Comparison of ENCODE assay signal across 8 mouse cellular contexts in genomic region chr6:94596761-94597485, GRCm38 (mm10).
DNase-seq lines count a peak whose midpoint lies in the region.

No protein-coding gene starts in this region.

- intact Hi-C loops in heart, postnatal 14 days (cut with DNase I), result no loop called here

- peak; percentile 67 for DNase-seq in adrenal gland, postnatal 14 days
- DNase-seq in adrenal gland, adult 8-10 months, result no peak
- DNase-seq in kidney, postnatal 4 days, result peak; percentile 56 to 63
- DNase-seq in kidney, postnatal 14 days, result no peak
- peak; percentile 37 for DNase-seq in ES-CJ7 (ENCODE audit: low read depth, low spot score)
- DNase-seq in heart, postnatal 14 days, result peak; percentile 36 to 42
- no peak for DNase-seq in spleen, postnatal 36 days (ENCODE audit: low spot score in 2 of 2)
- DNase-seq in urinary bladder, postnatal 14 days (ENCODE audit: low spot score), result no peak

Comparison
In these comparisons a context has a peak if more than half of its experiments do, and no peak if none do; other contexts are left out.
1. DNase-seq: peak in adrenal gland, postnatal 14 days (single experiment), kidney, postnatal 4 days (2 of 2), ES-CJ7 (single experiment) and heart, postnatal 14 days (2 of 2); none in adrenal gland, adult 8-10 months (single experiment), kidney, postnatal 14 days (single experiment), spleen, postnatal 36 days (0 of 2) and urinary bladder, postnatal 14 days (single experiment).